Mouse (Mus musculus) kidney, postnatal 4 days (tissue): ENCODE data around the gene Ficd.

ENCODE experiments used
- DNase-seq, 2 experiments: peaks; one replicate each; pipeline ENCODE4 v3.0.0; 2021; ENCODE audit warnings: mixed read lengths in 2 of 2

Ficd gene

DNA sequence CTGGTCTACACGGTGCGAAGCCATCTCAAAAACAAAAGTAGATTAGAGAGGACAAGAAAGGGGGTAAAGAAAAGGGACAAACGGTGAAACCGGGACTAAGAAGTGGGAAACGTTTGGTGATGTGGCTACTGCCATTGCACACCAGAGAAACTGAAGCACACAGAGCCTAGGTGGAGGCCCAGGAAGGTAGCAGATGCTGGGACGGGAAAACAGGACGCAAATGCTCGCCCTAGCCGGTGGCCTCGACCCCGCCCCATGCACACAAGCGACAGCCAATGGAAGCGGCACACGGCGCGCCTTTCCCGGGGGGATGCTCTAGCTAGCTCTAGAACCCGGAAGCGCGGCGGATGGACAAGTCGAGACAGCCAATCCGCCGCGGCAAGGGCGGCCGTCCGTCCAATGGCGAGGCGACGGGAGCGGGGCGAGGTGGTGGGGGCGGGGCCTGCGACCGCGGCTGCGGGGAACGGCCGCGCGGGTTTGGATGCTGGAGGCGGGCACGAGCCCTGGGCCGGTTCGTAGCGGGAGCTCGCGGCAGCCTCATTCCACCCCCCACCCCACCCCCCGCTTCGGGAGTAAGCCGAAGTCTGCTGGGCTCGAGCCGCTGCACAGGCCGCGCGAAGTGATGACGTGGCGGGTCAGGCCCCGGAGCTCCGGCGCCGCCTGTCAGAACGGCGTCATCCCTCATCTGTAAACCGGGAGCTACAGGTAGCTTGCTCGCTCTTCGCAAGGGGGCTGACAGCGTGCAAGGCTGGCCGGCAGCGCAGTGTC is at the start of gene Ficd:
Gene Ficd, plus strand, starts transcription at position 459 of the 768 bp plus-strand sequence.
- DNase-seq = peak; percentile 94 to 97

GRCm38 (mm10) chr5:113687514-113687913 is 48.1 kb upstream of the Ficd start:
- no peak for DNase-seq

DNA sequence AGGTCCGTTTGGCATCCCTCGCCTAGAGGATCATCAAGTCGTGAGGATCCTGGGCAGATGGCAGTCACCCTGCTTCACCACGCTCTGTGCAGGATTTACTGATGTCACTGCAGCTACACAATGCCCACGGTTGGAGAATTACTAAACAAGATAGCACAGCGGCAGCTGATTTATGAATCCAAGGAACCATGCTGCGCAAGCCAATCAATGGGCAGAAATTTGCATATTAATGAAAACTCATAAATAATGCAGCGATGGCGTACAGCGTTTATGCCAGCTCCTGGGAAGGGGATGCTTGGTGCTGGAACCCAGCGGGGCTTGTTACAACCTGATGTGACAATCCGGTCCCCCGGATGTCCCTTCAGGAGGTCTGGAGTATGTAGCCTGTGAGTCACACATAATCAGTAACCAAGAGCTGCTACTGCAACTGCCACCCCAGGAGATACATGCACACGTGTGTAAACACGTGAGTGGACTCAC is 45.5 kb upstream of the Ficd start:
- no peak for DNase-seq

- no peak for DNase-seq
These were observed 44.7 kb upstream of the Ficd start for GRCm38 (mm10) chr5:113690866-113691265.

- DNase-seq = no peak
These were observed 42.3 kb upstream of the Ficd start for GRCm38 (mm10) chr5:113693196-113693755.

DNA sequence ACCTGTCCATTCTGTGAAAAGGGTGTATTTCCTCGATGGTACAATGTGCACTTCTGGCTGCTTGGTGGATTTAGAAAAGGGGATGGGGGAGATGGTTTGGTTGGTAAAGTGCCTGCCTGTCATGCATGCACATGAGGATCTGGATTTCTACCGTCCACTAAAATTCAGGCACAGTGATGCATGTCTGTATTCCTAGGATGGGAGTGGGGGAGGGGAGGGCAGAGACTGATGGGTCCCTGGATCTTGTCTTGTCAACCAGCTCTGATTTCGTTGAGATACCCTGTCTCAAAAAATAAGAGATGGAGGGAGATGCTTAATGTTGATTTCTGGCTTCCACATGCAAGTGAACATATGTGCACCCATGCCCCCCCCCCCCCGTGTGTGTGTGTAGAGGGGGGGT is 41.6 kb upstream of the Ficd start:
- no peak for DNase-seq

DNA sequence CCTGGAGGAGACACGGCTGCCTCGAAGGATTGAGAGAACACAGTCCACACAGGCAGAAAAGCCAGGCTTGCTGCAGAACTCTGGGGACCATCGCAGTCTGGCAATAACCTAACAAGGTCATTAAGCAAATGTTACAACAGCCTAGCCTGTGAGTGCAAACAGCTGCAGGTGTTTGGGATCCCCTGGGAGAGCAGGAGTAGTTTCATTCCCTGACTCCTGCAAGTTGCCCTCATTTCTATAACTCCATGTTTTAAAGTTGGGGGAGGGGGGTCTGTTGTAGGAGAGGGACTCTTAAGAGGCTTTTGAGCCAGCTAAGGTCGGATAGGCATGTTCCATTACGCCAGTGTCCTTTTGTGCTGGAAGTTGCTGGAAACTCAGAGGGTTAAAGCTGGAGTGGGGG is 41.2 kb upstream of the Ficd start:
- no peak for DNase-seq

DNA sequence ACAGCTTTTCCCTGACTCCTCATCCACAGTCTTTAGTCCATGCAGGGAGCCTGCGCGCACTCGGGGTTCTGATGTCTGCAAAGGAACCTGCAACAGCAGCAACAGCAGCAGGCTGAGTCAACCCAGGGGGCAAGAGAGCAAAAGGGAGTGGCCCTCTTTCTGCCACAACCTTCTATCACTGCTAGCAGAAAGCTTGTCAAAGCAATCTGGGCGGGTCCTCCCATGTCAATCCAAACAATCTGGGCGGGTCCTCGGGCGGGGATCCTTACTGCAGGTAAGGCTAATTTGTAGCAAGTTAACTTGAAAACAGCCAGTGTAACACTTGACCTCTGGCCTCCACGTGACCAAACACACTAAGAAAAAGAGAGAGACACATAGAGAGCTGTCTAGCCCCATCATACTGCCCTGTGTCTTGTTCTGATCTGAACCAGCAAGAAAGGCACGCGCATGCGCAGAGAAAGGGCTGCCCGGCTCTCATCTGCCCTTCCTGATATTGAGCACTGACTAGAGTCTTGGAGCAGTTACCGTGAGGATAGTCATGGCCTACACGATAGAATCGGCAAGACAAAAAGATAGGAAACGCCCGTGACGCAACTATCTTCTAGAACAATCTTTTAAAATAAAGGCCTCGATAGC is 35.1 kb upstream of the Ficd start:
- no peak for DNase-seq

- DNase-seq = peak in 1 of 2 experiments; percentile 33
These were observed 31.6 kb upstream of the Ficd start for GRCm38 (mm10) chr5:113703803-113704585.

DNA sequence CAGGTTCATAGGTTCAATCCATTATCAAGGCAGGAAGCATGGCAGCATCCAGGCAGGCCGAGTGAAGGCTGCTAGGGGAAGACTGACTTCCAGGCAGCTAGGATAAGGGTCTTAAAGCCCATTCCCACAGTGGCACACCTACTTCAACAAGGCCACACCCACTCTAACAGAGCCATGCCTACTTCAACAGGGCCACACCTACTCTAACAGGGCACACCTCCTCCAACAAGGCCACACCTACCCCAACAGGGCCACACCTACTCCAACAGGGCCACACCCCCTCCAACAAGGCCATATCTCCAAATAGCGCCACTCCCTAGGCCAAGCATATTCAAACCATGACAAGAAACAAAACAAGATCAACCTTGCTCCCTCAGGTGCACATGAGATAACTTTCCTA is 22.7 kb upstream of the Ficd start:
- DNase-seq = no peak

DNA sequence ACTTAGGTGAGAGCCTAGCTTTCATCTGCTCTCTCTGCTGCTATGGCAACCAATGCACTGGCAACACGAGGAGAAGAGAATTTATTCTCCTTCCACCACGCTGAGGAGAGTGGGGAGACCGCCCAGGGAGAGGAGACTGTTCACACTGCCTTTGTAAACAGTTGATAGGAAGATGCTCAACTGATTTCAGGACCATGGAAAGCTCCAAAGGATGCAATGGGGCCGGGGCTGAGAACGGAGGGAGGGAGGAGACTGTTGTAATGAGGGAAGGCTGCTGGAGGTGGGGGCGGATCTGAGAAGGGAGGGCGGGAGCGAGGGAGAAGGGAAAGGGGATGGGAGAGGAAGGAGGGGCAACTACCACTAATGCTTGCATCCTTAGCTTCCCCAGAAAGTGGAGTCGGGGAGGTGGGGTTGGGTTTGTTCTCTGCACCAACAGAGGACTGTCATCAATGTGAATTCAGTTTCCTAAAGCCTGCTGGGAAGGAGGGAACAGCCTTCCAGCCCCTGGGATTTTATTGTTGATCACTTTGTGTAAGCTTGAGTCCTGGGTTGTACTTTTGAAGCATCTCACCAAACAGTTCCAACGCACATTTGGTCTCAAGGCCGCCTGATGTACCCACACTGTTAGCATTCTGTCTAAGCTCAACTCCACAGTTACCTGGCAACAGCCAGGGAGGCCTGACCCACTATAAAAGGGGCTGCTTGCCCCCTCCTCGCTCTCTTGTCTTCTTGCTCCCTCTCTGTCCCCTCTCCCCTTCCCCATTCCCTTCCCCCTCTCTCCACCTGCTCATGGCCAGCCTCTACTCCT is 18.8 kb upstream of the Ficd start:
- peak; percentile 65 to 73 for DNase-seq

DNA sequence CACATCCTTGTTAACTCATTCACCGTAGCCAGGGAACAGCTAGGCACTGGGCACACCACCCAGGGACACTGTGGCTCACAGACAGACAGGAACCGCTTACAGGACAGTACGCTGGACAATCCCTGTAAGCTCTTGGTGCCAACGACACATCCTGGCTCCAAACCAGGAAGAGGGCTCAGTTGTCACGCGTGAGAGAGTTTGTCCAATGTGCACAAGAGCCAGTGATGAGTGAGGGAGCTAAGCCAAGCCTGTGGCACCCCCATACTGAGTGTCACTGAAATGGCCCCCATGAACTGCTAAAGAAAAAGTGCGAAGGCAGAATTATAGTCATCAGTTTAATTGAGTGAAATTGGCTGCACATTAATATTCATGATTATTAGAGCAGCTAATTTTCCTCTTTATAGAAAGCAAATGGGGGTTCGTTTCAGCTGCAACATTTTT is 16.4 kb upstream of the Ficd start:
- DNase-seq = no peak

DNA sequence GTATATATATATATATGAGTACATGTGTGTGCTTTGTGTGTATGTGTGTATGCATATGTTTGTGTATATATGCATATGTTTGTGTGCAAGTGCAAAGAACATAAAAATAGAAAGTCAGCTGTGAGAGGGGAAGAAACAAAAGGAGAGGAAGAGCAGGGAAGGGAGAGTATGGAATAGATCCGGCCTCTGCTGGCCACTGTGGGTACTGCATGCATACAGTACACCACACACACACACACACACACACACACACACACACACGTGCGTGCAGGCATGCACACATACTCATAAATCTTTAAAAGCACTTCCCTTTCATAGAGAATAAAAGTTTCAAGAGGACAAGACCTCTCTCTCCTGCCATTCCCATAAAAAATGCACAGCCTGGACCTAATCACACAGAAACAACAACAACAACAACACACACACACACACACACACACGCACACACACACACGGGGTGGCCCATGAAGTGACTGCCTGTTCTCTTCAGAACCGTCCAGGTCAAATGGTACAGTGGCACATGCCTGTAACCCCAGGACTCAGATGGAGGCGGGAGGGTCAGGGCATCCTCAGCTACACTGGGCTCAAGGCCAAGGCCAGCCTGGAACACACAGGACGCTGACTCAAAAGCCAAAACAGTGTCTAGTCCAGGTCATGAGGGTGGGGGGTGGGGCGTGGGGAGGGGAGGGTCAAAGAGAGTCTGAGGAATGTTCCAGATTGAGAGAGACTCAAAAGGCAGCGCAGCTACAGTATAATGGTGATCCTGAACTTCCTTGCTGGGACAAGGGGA is 13.2 kb upstream of the Ficd start:
- no peak for DNase-seq

DNA sequence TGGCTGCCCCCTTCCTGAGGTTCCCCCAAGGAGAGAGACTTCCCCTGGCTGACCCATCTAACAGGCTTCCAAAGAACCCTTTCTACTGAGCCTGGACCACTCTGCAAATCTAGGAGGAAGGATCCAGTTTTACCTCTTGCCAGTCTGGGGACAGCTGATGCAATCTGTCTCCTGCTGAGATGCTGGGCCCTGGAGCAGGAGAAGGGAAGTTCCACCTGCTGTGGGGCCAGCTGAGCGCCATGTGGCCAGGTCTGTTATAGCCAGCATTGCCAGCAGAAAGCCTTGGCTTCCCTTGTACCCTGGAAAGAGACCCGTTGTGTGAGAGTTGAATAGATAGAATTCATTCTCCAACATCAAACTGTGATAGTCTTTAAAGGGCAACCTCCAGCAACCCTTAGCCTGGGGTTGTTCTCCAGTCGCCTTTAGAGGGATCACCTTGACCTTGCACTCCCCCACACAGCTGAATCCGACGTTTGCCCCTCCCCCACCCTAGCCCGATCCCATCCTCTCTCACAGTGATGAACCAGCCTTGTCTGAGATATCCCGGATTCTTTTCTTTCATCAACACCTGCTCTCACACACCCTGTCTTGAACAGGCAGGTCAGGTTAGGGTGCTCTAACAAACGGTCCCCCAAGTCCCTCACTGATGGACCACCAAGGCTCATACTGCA is 11.9 kb upstream of the Ficd start:
- DNase-seq = no peak

DNA sequence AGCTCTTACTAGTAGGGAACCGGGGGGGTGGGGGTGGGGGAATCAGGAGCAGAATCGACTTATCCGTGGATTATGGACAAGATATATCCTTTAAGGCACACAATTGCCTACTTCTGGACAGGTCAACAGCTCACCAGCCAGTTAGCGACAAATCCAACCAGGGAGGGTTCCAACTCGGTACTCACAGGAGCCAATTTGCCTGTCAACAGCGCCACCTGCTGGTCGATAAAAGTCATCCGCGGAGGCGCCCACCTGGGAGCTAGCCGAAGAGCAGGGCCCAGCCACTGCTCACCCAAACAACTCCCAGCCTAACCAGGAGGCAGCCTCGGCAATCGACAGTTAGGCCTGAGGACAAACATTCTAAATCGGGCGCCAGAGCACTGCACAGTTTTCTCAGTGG is 11.2 kb upstream of the Ficd start, which contains the start of gene 1700069L16Rik:
Gene 1700069L16Rik, minus strand, starts transcription at position 327 of the 400 bp plus-strand sequence.
- peak; percentile 90 to 91 for DNase-seq

DNA sequence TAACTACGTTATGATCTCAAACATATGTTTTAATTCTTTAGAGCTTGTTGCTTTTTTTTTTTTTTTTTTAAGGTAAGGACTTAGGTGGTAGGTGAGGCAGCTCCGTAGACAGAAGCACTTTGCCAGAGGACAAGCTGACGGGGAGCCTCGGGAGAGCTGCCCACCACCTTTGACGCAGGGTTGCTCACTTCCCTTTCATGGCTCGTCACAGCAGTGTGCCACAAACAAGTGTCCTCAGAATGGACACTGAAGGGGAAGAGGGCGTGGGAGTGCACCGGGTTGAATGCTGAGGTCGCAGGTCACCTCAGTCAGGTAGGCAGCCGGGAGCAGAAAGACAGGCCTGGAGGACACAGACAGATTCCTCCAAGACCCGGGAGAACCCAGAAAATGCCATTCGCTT is 10.2 kb upstream of the Ficd start:
- DNase-seq = no peak

- DNase-seq = no peak
These were observed 9.0 kb upstream of the Ficd start for GRCm38 (mm10) chr5:113726618-113727017.

DNA sequence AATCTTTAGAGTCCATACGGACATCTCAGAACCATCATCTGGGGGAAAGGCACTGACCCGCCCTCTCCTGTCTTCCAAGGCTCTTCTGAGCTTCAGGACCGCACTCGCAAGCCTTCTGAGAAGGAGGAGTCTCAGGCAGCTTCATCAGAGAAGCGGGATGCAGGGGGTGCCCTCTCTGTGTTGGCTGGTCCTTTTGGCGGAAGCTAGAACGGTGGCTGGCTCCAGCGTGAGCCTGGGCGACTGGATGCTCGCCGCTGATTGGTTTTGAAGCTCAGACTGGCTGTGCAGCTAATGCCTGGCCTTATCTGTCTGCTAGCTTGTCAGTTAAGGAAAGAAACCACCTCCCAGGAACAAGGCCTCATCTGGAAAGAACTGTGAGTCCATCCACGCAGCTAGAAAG is 8.4 kb upstream of the Ficd start:
- no peak for DNase-seq

- DNase-seq = no peak
These were observed 7.6 kb upstream of the Ficd start for GRCm38 (mm10) chr5:113728011-113728410.

GRCm38 (mm10) chr5:113728691-113729090 is 6.9 kb upstream of the Ficd start:
- no peak for DNase-seq

- DNase-seq = no peak
These were observed 4.9 kb upstream of the Ficd start for GRCm38 (mm10) chr5:113730641-113731121.
